Mouse (Mus musculus): ENCODE data around the gene Il12b.
A peak's percentile ranks its signal among the peaks of the same experiment; 100 is the strongest.

Il12b gene

GRCm38 (mm10) chr11:44399763-44400162, at the start of gene Il12b:
Il12b (plus strand) TSS chr11:44400063.
- DNase-seq, result no peak

GRCm38 (mm10) chr11:44354860-44355470, 44.9 kb upstream of the Il12b start:
- peak; percentile 8 for DNase-seq

- no peak for DNase-seq
Observed at GRCm38 (mm10) chr11:44356171-44356570, 43.7 kb upstream of the Il12b start.

GRCm38 (mm10) chr11:44364536-44364935, 35.3 kb upstream of the Il12b start:
- DNase-seq, result no peak

- no peak for DNase-seq
Observed at GRCm38 (mm10) chr11:44367711-44368110, 32.2 kb upstream of the Il12b start.

- no peak for DNase-seq
Observed at GRCm38 (mm10) chr11:44372856-44373255, 27.0 kb upstream of the Il12b start.

GRCm38 (mm10) chr11:44377879-44378278, 22.0 kb upstream of the Il12b start:
- DNase-seq, result no peak

- no peak for DNase-seq
Observed at GRCm38 (mm10) chr11:44380432-44381051, 19.3 kb upstream of the Il12b start.

- DNase-seq, result no peak
Observed at GRCm38 (mm10) chr11:44382200-44382599, 17.7 kb upstream of the Il12b start.

- no peak for DNase-seq
Observed at GRCm38 (mm10) chr11:44387031-44387430, 12.8 kb upstream of the Il12b start.

- no peak for DNase-seq
Observed at GRCm38 (mm10) chr11:44389993-44390701, 9.7 kb upstream of the Il12b start.

- DNase-seq, result no peak
Observed at GRCm38 (mm10) chr11:44393101-44393810, 6.6 kb upstream of the Il12b start.

- DNase-seq, result no peak
Observed at GRCm38 (mm10) chr11:44395401-44395800, 4.5 kb upstream of the Il12b start.

- DNase-seq, result no peak
Observed at GRCm38 (mm10) chr11:44397551-44397950, 2.3 kb upstream of the Il12b start.

GRCm38 (mm10) chr11:44398356-44398755, 1.5 kb upstream of the Il12b start:
- no peak for DNase-seq

GRCm38 (mm10) chr11:44398782-44399225, 1.1 kb upstream of the Il12b start:
- DNase-seq, result peak; percentile 41

GRCm38 (mm10) chr11:44401635-44402548, 2.0 kb downstream of the Il12b start:
- peak; percentile 65 for DNase-seq

GRCm38 (mm10) chr11:44405113-44405512, 5.2 kb downstream of the Il12b start:
- DNase-seq, result no peak

- DNase-seq, result no peak
Observed at GRCm38 (mm10) chr11:44405961-44406360, 6.1 kb downstream of the Il12b start.

GRCm38 (mm10) chr11:44406457-44406856, 6.6 kb downstream of the Il12b start:
- no peak for DNase-seq

GRCm38 (mm10) chr11:44408626-44409025, 8.8 kb downstream of the Il12b start:
- DNase-seq, result no peak

- no peak for DNase-seq
Observed at GRCm38 (mm10) chr11:44410413-44410812, 10.6 kb downstream of the Il12b start.

Data from cerebellum, adult 9-10 months (tissue).